ENCODE assay signal across 8 mouse cellular contexts in genomic region chr5:53355069-53355468, GRCm38 (mm10).
DNase-seq lines count a peak whose midpoint lies in the region; ATAC-seq and TF ChIP-seq lines count a peak whose summit lies in the region.

No protein-coding gene starts in this region.

- TF ChIP-seq POLR2A in limb, embryonic 14.5 days (IDR thresholded peaks at IDR 0.05; ENCODE audit: borderline replicate concordance, extremely low read depth, insufficient read depth, insufficient read length) = no peak
- no peak for TF ChIP-seq POLR2A in spleen, adult 2 months (IDR thresholded peaks at IDR 0.05; ENCODE audit: low read depth, low read length)

- no peak overlapping the region for H3K4me3 ChIP-seq in embryonic facial prominence, embryonic 12.5 days
- no peak overlapping the region for H3K4me3 ChIP-seq in kidney, embryonic 14.5 days (ENCODE audit: low read length)
- H3K4me3 ChIP-seq in limb, embryonic 14.5 days (replicated peaks; ENCODE audit: low read length) = no peak overlapping the region
- peak overlapping the region; percentile 8; the same call in 1 of the 2 replicates for H3K4me3 ChIP-seq in midbrain, embryonic 16.5 days (ENCODE audit: low read depth, low read length)
- H3K4me3 ChIP-seq in spleen, adult 2 months (ENCODE audit: extremely low read depth, insufficient read depth, insufficient read length) = no peak overlapping the region

- WGBS in embryonic facial prominence, embryonic 12.5 days = 1% methylated on average over 6 of the region's 6 CpGs
- WGBS in kidney, embryonic 14.5 days = 0% methylated on average over 6 of the region's 6 CpGs
- 7% methylated on average over 5 of the region's 6 CpGs for WGBS in limb, embryonic 14.5 days
- WGBS in midbrain, embryonic 16.5 days = 2% methylated on average over 6 of the region's 6 CpGs
- WGBS in spleen, adult 2 months = 3% methylated on average over 6 of the region's 6 CpGs

- DNase-seq in 3T3-L1 (ENCODE audit: low read depth, low spot score) = peak; percentile 89
- DNase-seq in adrenal gland, postnatal 25 days = peak; percentile 82
- peak; percentile 68 to 80 for DNase-seq in heart, adult 9 months (ENCODE audit: low spot score in 2 of 2)
- peak; percentile 73 for DNase-seq in limb, embryonic 14.5 days (ENCODE audit: low spot score)
- peak; percentile 18 to 56 for DNase-seq in spleen, adult 2 months (ENCODE audit: low read depth in 1 of 2, low spot score in 2 of 2)

- no peaks in the 10 kb centered on the region for H3K27me3 ChIP-seq in embryonic facial prominence, embryonic 12.5 days
- H3K27me3 ChIP-seq in kidney, embryonic 14.5 days (ENCODE audit: control insufficient read depth, insufficient read depth, low read length) = no peaks in the 10 kb centered on the region
- H3K27me3 ChIP-seq in limb, embryonic 14.5 days (ENCODE audit: control insufficient read depth, insufficient read depth, low read length) = no peaks in the 10 kb centered on the region
- no peaks in the 10 kb centered on the region for H3K27me3 ChIP-seq in midbrain, embryonic 16.5 days (ENCODE audit: control insufficient read depth, insufficient read depth, low read depth, low read length)
- no peaks in the 10 kb centered on the region for H3K27me3 ChIP-seq in spleen, adult 2 months (ENCODE audit: control insufficient read depth, insufficient read depth, low read length)

- H3K4me1 ChIP-seq in embryonic facial prominence, embryonic 12.5 days = 0 out of 2 replicates have a peak, but pooled peaks cover 4% of the 10 kb centered on the region
- H3K4me1 ChIP-seq in kidney, embryonic 14.5 days (ENCODE audit: control insufficient read depth, insufficient read depth, low read length) = no peaks in the 10 kb centered on the region
- H3K4me1 ChIP-seq in limb, embryonic 14.5 days (ENCODE audit: control insufficient read depth, insufficient read depth, low read length) = no peaks in the 10 kb centered on the region
- no peaks in the 10 kb centered on the region for H3K4me1 ChIP-seq in midbrain, embryonic 16.5 days (ENCODE audit: control insufficient read depth, insufficient read depth, low read length)
- H3K4me1 ChIP-seq in spleen, adult 2 months (ENCODE audit: control insufficient read depth, insufficient read depth, insufficient read length) = no peaks in the 10 kb centered on the region

- no peak overlapping the region for H3K27ac ChIP-seq in embryonic facial prominence, embryonic 12.5 days
- H3K27ac ChIP-seq in kidney, embryonic 14.5 days (ENCODE audit: low read depth, low read length) = no peak overlapping the region
- no peak overlapping the region for H3K27ac ChIP-seq in limb, embryonic 14.5 days (replicated peaks; ENCODE audit: low read depth, low read length)
- H3K27ac ChIP-seq in midbrain, embryonic 16.5 days (ENCODE audit: low read length) = no peak overlapping the region
- no peak overlapping the region for H3K27ac ChIP-seq in spleen, adult 2 months (ENCODE audit: insufficient read depth, low read length)

- peak; percentile 92 for TF ChIP-seq CTCF in spleen, adult 2 months (IDR thresholded peaks at IDR 0.05; ENCODE audit: extremely low read depth, insufficient read depth, insufficient read length, insufficient replicate concordance)

- no peaks in the 10 kb centered on the region for H3K36me3 ChIP-seq in embryonic facial prominence, embryonic 12.5 days
- H3K36me3 ChIP-seq in kidney, embryonic 14.5 days (ENCODE audit: control insufficient read depth, insufficient read depth, low read length) = no peaks in the 10 kb centered on the region
- no peaks in the 10 kb centered on the region for H3K36me3 ChIP-seq in limb, embryonic 14.5 days (ENCODE audit: control insufficient read depth, insufficient read depth, low read length)
- no peaks in the 10 kb centered on the region for H3K36me3 ChIP-seq in midbrain, embryonic 16.5 days (ENCODE audit: control insufficient read depth, insufficient read depth, low read length)
- H3K36me3 ChIP-seq in spleen, adult 2 months (ENCODE audit: control insufficient read depth, insufficient read depth, low read length) = no peaks in the 10 kb centered on the region

- no peak overlapping the region; the same call in 1 of the 2 replicates for H3K4me2 ChIP-seq in embryonic facial prominence, embryonic 12.5 days (replicated peaks)
- no peak overlapping the region for H3K4me2 ChIP-seq in kidney, embryonic 14.5 days (replicated peaks; ENCODE audit: low read depth, low read length)
- H3K4me2 ChIP-seq in limb, embryonic 14.5 days (replicated peaks; ENCODE audit: low read depth, low read length, severe bottlenecking) = no peak overlapping the region
- peak overlapping the region; percentile 46 for H3K4me2 ChIP-seq in midbrain, embryonic 16.5 days (ENCODE audit: low read length)

- no peaks in the 10 kb centered on the region for H3K9me3 ChIP-seq in embryonic facial prominence, embryonic 12.5 days
- H3K9me3 ChIP-seq in kidney, embryonic 14.5 days (ENCODE audit: control insufficient read depth, low read length) = no peaks in the 10 kb centered on the region
- H3K9me3 ChIP-seq in limb, embryonic 14.5 days (ENCODE audit: control insufficient read depth, low read length) = no peaks in the 10 kb centered on the region
- H3K9me3 ChIP-seq in midbrain, embryonic 16.5 days (replicated peaks; ENCODE audit: control insufficient read depth, low read length, poor library complexity, severe bottlenecking) = no peaks in the 10 kb centered on the region

- no peak overlapping the region for H3K9ac ChIP-seq in embryonic facial prominence, embryonic 12.5 days
- no peak overlapping the region for H3K9ac ChIP-seq in kidney, embryonic 14.5 days (ENCODE audit: low read depth, low read length)
- H3K9ac ChIP-seq in limb, embryonic 14.5 days (ENCODE audit: low read depth, low read length, severe bottlenecking) = no peak overlapping the region
- H3K9ac ChIP-seq in midbrain, embryonic 16.5 days (ENCODE audit: low read depth, low read length) = no peak overlapping the region

- peak; percentile 48; the same call in 1 of the 2 replicates for ATAC-seq in embryonic facial prominence, embryonic 12.5 days (ENCODE audit: insufficient number of reproducible peaks, insufficient read depth, low FRiP score, low TSS enrichment)
- peak; percentile 89 for ATAC-seq in kidney, embryonic 14.5 days (ENCODE audit: low FRiP score, low TSS enrichment)
- ATAC-seq in limb, embryonic 14.5 days (ENCODE audit: low FRiP score, low read depth) = peak; percentile 87
- peak; percentile 91 for ATAC-seq in midbrain, embryonic 16.5 days

Comparison
In these comparisons a context has a peak if more than half of its experiments do, and no peak if none do; other contexts are left out.
1. DNase-seq: peak in every context shown above with its lines; median percentile 89 in 3T3-L1; 82 in adrenal gland, postnatal 25 days; 74 in heart, adult 9 months; 73 in limb, embryonic 14.5 days; 37 in spleen, adult 2 months.